Mouse (Mus musculus): ENCODE results near the gene Tmem220.

GRCm38 (mm10) chr11:67079740-67080139 is 54.8 kb downstream of the Tmem220 start:
- TF ChIP-seq CTCF (IDR thresholded peaks at IDR 0.05; ENCODE audit: low read depth, low read length): no peak
- no peak for TF ChIP-seq POLR2A (IDR thresholded peaks at IDR 0.05; ENCODE audit: extremely low read depth, insufficient read depth, low read length)
